Mouse (Mus musculus): ENCODE results near the gene Fam209. TPM values are rescaled to one million over a fixed set of nuclear protein-coding genes. Genes with fewer than 3 reads are reported as not detected.

The Fam209 gene
- total RNA-seq, 1 experiment from 2014 or later, result 0.49 TPM

DNA sequence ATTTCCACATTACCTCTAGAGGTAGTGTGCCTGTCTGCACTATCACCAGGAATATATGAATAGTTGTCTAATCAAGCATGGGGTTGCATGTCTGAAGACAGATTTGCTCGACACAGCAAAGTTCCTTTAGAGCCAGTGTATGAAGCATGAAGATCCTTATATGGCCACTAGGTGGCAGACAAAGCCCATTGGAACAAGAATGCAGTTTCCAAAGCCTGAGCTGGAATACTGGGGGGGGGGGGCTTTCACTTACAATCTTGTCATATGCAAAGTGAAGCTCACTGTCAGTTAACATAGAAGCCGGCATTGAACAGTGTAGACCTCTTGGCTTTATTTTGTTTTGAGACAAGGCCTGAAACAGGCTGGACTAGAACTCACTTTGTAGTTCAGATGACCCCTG is 5.5 kb downstream of the Fam209 start:
- DNase-seq, result no peak

DNA sequence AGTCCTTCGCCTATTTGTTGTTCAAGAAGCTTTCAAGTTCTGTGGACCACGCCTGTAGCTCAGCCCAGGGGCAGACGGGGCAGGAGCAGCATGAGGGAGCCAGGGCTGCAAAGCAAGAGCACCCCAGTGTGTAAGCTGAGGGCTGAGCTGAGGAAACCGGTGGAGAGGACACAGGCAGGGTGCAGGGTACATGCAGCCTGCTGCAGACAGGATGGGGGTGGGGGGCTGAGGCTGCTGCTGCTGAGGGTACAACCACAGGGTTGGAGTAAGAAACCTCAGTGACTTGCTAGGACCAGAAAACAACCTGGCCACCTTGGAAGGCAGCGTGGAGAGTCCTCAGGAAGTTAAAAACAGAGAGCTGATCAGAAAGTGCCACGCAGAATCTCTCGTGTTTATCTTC is 8.0 kb downstream of the Fam209 start:
- no peak for DNase-seq

DNA sequence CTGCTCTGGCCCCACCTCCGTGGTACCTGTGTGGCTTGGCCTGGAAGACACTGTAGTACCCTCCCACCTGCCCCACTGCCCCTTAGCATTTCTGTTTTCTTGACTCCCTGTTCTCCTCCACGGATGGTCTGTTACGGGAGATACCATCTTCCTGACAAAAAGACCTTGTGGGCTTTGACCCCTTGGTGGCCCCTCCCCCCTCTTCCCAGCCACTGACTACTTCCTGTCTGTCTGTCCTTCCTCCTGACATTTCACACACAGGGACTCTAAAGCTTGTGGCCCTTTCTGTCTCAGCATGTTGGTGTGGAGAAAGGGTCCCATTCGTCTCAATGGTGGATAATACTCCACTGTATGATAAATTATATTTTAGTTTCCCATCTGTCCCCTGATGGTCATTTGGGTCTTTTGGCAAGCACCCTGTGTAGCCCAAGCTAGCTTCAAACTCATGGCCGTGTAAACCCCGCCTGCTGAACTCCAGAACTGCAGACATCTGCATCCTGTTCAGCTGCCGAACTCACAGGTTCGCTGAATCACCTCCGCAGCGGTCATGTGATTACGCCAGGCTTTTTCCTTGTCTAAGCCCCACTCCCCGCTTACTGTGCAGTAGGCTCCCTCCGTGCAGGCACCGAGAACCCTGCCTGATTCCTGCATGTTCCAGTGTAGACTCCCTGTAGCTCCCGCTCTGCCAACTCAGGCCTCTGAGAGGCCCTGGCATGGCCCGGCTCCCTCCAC is 9.5 kb downstream of the Fam209 start:
- DNase-seq, result no peak

DNA sequence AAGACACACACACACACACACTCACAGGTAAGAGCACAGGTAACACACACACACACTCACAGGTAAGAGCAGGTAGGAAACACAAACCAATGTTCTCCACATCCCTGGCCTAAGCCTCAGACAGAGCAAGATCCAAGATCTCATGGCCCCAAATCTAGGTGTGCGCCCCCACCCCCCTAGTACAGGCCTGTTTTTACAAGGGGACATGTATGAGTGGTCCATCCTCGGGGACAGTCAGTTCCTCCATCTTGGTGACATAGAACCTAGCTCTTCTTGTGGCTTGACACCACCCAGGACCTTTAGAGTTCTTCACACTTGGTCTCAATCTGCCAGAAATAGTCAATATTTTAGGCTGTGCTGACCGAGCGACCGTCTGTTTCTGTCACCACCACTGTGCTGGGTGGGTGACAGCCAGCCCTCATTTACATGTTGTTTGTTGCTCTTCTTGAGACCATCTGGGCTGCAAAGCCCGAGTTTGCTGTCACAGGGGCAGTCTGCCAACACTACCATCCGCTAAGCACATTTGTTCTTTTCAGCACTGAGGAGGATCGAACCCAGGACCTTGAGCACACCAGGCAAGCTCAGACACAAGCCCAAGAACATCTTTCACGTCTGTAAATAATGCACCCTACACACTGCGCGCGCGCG is 11.6 kb downstream of the Fam209 start:
- no peak for DNase-seq

DNA sequence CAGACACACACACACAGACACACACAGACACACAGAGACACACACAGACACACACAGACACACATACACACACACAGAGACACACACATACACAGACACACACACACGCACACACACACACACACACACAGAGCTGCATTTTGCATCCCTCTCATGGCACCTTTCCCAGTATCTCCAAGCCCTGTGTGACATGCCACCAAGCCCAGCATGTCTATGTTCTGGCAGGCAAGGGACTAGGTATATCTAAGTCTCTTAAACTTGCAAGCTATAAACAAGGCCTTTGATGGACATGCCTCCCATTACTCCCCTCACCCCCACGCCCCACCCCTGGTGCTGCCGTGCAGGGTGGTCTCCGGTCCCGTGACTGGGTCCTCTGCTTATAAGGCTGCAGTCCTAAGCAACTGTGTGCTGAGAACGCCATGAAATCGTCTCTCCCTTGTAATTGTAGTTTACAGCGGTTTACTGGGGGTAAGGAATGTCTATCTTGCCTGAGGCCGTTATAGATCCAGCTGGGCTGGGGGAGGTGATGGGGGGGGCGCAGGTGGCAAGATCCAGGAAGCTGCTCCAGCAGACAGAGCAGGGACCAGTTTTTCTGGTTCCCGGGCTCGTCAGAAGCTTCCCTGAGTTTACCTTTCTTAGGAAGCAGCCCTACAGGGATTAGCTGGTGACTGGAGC is 12.5 kb downstream of the Fam209 start:
- no peak for DNase-seq

DNA sequence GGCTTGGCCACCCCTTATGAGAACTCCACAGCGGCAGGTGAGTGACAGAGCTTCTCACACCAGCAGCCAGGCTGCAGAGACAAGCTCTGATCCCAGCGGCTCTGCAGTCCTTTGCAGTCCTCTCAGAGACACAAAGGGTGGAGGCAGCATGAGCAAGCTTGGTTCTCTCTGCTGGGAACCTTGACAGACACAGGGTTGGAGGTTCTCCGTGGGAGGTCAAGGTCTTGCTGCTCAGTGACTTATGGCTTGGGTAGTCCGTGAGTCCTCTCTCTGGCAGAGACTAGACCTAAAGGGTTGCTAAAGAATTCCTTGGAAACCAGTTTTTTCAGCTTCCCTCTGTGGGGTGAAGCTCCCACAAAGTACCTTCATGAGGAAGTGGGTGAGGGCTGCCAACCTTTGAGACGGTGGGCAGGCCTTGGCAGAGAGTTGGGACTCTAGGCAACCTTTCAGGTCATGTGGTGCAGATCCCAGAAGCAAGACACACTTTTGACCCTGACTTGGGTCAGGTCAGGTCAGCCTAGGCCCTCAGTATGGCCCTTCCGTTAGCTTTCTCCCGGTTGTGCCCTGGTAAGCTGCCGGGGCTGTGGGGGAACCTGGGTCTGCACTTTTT is 24.5 kb downstream of the Fam209 start:
- no peak for DNase-seq

DNA sequence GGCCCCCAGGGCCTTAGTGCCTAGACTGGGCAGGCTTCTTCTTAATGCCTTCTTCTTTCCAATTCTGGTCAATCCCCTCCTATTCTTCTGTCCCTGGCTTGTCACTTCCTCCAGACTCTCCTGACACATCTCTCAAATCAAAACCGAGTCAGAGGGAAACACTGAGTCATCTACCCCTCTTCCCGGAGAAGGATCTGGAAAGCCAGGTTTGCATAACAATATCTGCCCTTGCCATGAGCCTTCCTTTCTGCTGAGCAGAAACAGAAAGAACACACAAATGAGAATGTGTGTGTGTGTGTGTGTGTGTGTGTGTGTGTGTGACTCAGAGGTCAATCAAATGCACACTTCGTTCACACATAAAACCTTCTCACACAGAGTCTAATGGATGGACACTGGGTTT is 26.5 kb downstream of the Fam209 start:
- no peak for DNase-seq

DNA sequence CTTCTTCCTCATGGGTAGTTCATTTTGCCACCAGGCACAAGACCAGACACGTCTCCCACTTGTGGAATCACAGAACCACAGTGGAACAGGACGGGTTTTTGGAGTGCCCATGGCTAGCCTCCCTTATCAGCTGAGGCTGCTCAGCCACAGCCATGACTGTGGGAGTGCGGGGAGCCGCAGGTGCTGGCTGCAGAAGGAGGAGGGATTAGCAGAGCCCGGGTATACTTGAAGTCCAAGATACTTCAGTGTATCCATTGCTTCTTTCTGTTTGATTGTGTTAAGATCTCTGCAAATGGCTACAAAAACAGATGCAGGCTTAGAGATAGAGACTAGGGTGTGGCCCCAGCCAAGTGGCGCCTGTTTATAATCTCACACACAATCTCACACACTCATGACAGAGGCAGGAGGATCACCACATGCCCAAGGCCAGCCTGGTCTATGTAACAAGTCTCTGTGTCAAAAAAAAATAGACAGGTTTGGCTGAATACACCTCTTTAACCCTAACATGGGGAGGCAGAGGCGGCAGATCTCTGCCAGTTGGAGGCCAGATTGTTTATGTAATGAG is 28.5 kb downstream of the Fam209 start:
- DNase-seq, result no peak

DNA sequence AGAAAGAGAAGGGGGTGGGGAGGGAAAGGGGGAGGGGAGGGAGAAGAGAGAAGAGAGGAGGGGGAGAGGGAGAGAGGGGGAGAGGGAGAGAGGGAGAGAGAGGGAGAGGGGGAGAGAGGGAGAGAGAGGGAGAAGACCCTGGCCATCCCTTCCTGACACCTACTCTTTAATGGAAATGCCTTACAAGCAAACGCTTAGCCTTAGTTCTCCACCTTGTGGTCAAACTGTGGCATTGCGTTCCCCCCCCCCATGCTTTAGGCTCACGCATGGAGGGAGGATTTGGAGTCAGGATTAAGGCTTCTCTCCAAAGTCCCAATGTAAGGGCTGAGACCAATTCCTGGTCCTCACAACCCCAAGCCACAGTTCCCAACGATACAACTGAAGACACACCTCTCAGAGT is 29.0 kb downstream of the Fam209 start:
- peak; percentile 26 for DNase-seq

DNA sequence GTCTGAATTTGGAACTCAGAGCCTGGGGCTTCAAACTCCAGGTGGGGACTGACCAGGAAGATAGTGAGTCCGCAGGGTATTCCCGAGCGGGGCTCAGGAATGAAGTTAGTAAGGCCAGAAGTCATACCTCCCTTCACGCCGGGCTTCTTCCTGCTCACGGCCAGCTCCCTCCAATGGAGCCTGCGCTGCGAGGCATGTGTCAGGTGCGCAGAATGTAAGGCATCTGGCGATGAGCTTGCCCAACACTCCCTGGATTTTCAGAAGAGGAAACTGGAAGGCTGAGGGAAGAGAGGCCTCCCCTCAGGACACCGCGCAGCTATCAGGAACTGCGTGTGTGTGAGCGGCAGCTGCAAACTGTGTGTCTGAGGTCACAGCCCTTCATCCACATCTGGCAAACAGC is 29.8 kb downstream of the Fam209 start:
- no peak for DNase-seq

DNA sequence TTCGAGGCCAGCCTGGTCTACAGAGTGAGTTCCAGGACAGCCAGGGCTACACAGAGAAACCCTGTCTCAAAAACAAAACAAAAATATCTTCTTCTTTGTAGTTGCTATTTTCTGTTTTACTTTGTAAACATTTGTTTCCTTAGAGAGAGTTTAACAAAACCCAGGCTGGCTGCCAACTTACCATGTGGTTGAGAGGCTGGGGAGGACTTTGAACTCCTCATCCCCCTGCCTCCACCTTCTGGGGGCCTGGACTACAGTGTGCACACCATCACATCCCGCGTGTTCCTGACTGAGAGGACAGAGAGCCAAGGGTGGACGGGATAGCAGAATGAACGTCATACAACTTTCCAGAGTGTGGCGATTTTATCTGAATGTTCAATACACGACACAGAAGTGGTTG is 33.8 kb downstream of the Fam209 start:
- DNase-seq, result no peak

DNA sequence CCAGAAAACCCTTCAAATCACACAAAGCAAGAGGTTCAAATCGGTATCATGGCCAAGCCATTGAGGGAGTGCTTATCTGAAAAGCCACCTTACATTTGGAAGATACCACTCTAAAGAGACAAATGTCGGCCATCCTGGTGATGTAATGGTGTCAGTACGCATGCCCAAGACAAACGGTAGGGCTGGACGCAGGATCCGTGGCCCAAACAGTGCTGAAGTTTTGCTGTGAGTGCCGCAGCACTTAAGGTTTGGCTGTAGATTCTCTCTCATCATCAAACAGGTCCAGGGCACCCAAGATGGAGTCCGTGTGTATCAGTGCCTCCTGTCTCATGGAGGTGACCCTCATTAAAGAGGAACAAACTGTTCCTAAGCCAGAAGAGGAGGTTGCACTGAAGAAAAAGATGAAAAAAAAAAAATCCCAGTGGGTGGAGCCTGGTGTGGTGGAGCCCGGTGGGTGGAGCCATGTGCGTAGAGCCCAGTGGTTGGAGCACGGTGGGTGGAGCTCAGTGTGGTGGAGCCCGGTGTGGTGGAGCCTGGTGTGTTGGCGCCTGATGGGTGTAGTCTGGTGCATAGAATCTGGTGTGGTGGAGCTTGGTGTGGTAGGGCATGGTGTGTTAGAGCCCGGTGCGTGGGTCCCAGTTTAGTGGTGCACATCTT is 37.9 kb downstream of the Fam209 start:
- DNase-seq, result no peak

DNA sequence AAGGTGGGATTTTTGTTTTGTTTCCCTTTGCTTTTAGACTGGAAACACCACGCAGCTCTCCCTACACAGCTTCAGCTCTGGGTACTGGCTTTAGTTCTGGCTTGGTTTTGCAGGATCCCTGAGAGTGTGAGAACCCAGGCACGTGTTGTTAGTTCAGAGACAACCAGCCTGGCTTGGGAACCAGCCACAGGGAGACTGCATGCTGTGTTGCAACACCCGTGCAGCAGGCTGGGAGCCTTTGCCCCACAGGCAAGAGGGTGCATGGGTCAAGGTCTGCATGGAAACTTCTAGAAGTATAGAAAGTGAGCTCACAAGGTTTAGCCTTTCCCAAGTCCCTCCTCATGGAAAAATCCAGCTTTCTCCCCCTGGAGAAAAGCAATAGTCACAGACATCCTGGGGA is 38.6 kb downstream of the Fam209 start:
- no peak for DNase-seq

DNA sequence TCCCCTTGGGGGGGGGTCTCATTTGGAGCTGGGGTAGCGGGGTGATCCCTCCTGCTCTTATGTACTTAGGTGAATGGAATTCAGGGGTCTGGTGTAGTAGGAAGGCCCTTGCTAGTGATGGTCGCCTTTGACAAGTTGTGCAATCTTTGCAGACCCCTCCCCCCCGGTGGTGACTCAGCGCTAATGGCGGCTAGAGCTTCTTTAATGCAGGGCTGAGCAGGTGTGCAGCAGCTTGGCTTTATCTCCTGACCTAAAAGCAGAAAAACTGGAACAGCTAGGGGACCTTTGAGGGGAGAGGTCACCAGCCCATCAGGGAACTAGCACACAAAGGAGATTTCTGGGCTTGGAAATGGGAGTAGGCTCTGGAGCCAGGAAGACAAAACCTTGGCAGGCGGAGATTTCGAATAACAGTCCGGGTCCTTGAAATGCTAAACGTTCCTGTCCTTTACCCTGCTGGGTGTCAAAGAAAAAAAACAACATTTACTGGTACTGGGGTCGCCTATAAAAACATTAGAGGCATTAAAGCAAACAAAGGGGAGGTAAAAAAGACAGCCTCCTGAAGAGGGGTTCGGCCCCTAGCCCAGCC is 44.2 kb downstream of the Fam209 start:
- DNase-seq, result no peak

DNA sequence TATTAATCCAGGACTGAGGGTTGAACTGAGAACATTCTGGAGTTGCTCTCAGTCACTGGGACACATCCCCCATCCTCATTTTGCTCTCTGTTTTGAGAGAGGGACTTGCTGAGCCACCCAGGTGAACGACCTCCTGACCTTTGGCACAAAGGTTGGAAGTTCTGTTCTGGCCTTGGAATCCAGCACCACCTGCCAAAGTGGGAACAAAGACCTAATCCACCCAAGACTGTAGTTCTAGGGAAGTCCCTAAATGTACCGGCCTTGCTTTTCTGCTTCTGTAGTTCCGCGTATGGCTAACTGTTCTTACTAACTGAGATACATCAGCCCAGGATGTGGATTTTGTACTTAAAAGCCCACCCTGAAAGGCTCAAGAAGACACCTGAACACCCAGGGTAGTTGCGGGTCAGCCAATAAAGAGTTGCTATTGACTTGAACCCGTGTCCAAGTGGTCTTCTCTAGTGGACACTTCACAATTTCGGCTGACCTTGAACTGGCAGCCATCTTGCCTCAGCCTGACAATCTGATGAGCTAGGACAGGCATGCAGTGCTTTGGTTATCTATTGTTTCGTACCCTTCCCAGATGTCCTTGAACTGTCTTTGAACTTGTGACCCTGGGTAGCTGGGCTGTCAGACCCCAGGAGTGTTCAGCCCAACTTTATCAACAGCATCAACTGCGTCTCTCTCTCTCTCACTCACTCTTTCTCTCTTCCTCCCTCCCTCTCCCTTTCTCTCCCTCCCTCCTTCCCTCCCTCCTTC is 48.5 kb downstream of the Fam209 start:
- no peak for DNase-seq

DNA sequence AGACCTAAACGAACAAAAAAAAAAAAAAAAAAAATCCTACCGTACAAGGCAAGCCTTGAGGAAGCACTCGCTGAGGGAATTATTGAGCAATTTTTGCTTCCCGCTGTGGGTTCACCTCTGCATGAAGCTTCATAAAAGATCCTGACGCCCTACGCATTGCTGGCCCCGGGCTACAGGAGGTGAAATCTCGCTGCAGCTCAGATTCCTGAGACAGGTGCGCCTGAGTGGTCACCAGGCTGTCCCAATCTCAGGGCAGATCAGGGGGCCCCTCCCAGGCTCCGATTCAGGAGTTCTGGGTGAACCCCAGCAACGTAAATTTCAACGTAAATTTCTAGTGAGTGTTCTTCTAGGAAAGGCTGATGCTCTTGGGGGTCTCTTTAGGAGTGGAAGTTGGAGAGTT is 50.2 kb downstream of the Fam209 start:
- DNase-seq, result no peak

Other genes starting within 250 kb of the Fam209 start
- not detected in 2 replicates for gene Mc3r, start 224.0 kb upstream of the Fam209 start, total RNA-seq (2021)
- gene Fam210b, start 127.0 kb upstream of the Fam209 start, total RNA-seq (2021), result 31.9 and 32.8 TPM in 2 replicates
- 6.7 and 9.6 TPM in 2 replicates for gene Aurka, start 102.0 kb upstream of the Fam209 start, total RNA-seq (2021)
- 34.0 and 36.4 TPM in 2 replicates for gene Cstf1, start 101.8 kb upstream of the Fam209 start, total RNA-seq (2021)
- gene Cass4, start 78.7 kb upstream of the Fam209 start, total RNA-seq (2021), result not detected in 2 replicates
- gene Rtf2, start 32.0 kb upstream of the Fam209 start, total RNA-seq (2021), result 75.6 and 85.2 TPM in 2 replicates
- gene Gcnt7, start 13.9 kb upstream of the Fam209 start, total RNA-seq (2021), result not detected in 2 replicates
- gene Tfap2c, start 77.1 kb downstream of the Fam209 start, total RNA-seq (2021), result not detected in 2 replicates

Data from adrenal gland, postnatal 25 days (tissue).